Mouse (Mus musculus) spleen, postnatal 10 days (tissue): ENCODE results near the gene Spc24.
A peak's percentile ranks its signal among the peaks of the same experiment; 100 is the strongest.
"Not testable (repeated sequence)": the region's sequence is repeated elsewhere in the genome, so short reads cannot be mapped to it uniquely, and the experiment has no call there.

Experiments used
- DNase-seq, 2 experiments: peaks; one replicate each; pipeline ENCODE4 v3.0.0; 2021 to 2022; ENCODE audit warnings: low spot score in 2 of 2

The Spc24 gene

GRCm38 (mm10) chr9:21760155-21761088, at the start of gene Spc24:
Spc24 (minus strand) TSS chr9:21760303.
- peak; percentile 94 to 97 for DNase-seq

GRCm38 (mm10) chr9:21808561-21808960, 48.5 kb upstream of the Spc24 start:
- DNase-seq, result peak in 1 of 2 experiments; percentile 36

GRCm38 (mm10) chr9:21806976-21807375, 46.9 kb upstream of the Spc24 start:
- DNase-seq, result no peak

GRCm38 (mm10) chr9:21806363-21806762, 46.3 kb upstream of the Spc24 start:
- DNase-seq, result no peak

GRCm38 (mm10) chr9:21803986-21804644, 44.0 kb upstream of the Spc24 start:
- peak; percentile 60 to 87 for DNase-seq

GRCm38 (mm10) chr9:21801591-21801990, 41.5 kb upstream of the Spc24 start:
- DNase-seq, result no peak

GRCm38 (mm10) chr9:21801121-21801520, 41.0 kb upstream of the Spc24 start:
- DNase-seq, result no peak

DNA sequence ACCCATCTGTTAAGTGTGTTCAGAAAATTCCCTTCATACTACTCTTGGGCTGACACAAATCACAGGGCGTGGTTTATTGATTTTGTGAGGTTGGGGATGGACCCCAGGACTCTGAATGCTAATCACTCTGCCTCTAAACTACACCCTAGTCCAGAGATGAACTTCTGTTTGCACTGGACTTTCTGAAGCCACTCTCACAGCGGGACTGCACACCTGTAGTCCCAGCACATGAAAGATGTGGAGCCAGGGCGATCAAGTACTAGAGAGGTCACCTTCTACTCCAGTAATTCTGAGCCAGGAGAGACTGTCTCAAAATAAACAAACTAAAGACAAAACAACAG, 38.9 kb upstream of the Spc24 start:
- DNase-seq, result no peak

DNA sequence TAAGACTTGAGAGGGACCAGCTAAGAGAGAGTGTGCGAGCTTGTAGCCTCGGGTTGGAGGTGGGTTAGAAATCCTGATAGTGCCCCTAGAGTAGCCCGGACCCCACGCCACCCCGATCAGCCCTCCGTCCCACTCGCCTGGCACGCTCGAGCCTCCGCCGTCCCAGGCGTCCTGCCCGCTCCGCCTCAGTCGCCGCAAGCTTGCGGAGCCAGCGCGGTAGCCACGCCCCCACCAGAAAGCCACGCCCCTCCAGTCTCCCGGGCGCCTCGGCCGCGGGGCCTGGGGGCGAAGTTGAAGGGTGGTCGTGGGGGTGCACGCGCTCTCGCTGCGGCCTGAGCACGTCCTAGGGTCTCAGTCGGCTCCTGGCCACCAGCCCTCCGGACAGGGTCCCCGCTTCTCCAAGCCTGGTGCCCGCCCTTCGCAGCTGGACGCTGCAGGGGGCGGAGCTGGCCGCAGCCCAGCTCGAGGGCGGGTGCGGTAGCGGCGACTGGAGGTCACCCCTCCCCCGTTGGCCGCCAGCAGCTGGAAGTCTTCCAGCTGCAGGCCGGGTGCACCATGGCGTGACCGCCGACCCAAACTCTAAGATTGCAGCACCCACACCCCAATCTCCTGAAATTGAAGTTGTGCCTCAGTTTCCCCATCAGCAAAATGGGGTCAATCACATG, 38.4 kb upstream of the Spc24 start, which contains the start of gene Kank2:
TSS of gene Kank2 (minus strand) at position 400 of the 665 bp plus-strand sequence.
- DNase-seq, result peak; percentile 80 to 88

DNA sequence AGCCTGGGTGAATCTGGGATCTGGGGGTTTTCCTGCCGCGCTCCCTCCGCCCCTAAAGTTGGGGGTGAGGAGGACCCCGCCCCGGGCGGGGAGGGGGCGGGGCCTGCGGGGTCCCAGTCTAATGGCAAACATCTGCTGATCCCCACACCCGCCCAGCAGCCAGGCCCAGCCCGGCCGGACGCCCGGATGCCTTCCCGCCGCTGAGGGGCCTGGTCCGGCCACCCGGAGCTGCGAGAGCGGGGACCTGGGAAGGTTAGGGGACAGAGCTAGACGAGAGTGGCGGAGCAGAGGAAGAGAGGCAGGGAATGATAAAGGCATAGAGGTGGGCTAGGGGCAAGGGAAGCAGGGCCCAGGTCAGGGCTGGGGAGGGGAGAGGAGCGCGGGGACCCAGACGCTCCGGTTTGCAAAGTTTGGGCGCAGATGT, 37.8 kb upstream of the Spc24 start:
- peak; percentile 22 to 49 for DNase-seq

DNA sequence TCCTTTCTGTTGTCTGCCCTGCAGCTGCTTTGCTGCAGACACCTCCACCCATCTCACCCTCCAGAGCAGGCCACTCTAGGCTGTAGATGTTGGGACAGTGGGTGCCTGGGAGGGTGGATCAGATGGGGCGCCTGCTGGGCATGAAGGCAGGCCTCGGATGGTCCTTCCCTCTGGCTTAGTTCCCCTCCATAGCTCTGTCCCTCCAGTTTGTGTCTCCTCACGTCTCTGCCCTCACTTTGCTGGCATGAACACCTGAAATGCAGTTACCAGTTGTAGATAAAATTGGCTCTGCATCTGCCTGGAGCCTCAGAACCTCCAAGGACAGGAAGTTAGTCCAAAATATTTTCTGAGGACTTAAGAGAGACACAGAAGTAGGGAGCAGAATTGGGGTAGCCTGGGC, 36.8 kb upstream of the Spc24 start:
- no peak for DNase-seq

DNA sequence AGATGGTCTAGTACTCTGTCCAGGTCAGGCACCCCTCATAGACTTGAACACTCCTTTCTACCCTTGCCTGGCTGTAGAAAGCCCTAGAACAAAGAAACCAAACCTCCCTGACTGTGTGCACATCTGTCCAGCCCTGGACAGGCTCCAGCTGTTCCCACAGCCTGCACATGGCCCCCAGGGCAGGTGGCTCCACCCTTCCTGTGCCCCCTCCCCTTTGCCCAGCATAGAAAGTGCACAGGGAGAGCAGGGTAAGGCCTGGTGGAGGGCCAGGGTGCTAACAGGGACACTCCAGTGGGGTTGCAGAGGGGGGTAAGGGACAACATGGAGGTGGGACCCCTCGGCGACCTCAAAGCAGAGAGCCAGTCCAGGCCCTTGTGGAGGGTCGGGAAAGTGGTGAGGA, 36.2 kb upstream of the Spc24 start:
- no peak for DNase-seq

GRCm38 (mm10) chr9:21795579-21795978, 35.5 kb upstream of the Spc24 start:
- no peak for DNase-seq

DNA sequence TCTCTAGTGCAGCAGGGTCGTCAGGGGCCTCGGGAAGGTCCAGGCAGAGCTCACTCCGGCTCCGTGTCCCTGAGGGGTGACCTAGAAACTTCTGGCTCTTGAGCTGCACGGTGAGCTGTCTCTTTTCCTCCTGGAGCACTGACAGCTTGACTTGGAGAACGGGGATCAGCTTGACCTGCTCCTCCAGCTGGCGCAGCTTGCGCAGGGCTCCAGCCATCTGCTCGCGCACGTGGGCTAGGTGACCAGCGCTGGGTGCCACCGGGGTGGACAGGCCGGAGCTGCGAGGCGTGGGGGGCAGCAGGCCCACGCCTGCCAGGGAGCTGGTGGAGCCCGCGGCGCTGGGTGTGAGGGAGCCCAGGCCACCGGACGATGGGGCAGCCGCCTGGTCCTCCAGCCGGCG, 34.8 kb upstream of the Spc24 start:
- no peak for DNase-seq

DNA sequence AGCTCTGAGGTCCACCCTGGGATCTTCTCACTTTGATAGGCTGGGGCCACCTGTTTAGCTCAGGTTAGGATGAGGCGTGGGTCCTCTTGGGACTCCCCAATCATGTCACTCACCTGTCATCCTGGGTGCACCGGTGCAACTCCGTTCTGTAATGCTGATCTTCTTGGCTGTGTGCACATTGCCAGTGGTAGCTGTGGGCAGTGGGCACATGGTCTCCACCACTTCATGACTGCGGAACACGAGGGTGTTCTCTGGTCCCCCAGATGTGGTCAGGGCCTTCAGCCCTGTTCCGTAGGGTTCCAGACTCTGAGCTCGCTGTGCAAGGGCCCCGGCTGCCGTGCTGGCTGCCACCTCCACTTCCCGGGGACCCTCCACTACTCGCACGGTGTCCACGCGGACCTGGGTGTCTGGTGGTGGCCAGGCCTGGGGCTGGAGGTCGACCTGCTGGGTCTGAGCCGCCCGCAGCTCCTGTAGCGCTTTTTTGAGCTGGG, 34.3 kb upstream of the Spc24 start:
- DNase-seq, result no peak

DNA sequence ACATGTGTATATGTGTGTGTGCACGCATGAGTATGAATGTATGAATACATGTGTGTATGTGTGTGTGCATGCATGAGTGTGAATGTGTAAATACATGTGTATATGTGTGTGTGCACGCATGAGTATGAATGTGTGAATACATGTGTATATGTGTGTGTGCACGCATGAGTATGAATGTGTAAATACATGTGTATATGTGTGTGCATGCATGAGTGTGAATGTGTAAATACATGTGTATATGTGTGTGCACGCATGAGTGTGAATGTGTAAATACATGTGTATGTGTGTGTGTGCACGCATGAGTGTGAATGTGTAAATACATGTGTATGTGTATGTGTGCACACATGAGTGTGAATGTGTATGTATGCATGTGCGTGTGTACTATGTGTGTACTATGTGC, 33.4 kb upstream of the Spc24 start:
- DNase-seq, result not testable (repeated sequence)

- no peak for DNase-seq
These were observed 32.5 kb upstream of the Spc24 start for GRCm38 (mm10) chr9:21792644-21793043.

DNA sequence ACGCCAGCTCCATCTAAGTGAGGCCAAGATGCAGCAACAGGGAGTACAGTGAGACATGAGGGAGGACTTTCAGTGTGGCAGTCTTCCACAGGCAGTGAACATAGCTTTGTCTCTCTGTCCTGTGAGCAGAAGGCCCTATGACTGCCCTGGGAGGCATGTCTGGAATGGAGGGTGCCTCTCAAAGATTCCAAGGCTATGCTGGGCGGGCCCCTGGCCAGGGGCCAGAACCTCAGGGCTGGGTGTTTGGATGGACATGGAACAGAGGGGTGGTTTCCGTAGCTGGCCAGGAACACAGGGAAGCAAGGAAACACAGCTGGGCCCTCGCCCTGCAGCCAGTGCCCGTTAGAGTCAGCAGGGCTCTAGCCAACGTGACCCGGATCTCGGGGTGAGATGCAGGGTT, 31.8 kb upstream of the Spc24 start:
- no peak for DNase-seq

GRCm38 (mm10) chr9:21788234-21788633, 28.1 kb upstream of the Spc24 start:
- no peak for DNase-seq

GRCm38 (mm10) chr9:21787654-21788053, 27.6 kb upstream of the Spc24 start:
- no peak for DNase-seq

DNA sequence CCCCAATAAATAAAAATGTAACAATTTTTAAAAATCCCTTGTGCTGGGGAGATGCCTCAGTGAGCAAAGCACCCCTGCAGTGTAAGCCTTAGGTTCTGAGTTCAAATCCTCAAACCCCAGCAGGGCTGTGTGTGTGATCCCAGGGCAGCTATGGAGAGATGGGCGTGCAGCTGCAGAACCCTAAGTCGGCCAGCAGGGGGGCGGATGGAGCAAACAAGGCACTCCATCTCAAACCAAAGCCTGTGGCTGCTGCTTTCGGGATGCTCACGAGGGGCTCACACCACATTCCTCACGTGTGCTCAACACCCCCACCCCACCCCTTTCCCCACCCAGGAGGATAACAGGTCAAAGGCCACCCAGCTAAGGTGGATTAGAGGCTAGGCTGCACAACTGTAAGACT, 26.8 kb upstream of the Spc24 start:
- DNase-seq, result peak; percentile 45 to 76

- DNase-seq, result not testable (repeated sequence)
These were observed 26.2 kb upstream of the Spc24 start for GRCm38 (mm10) chr9:21786309-21786708.
